Mouse (Mus musculus) MN1 (cell line): ENCODE measurements around the gene Nxpe3.

Source experiments
- DNase-seq: peaks from one replicate; pipeline ENCODE4 v3.0.0-alpha.2; 2016; ENCODE audit warnings: low spot score

Nxpe3 gene

DNA sequence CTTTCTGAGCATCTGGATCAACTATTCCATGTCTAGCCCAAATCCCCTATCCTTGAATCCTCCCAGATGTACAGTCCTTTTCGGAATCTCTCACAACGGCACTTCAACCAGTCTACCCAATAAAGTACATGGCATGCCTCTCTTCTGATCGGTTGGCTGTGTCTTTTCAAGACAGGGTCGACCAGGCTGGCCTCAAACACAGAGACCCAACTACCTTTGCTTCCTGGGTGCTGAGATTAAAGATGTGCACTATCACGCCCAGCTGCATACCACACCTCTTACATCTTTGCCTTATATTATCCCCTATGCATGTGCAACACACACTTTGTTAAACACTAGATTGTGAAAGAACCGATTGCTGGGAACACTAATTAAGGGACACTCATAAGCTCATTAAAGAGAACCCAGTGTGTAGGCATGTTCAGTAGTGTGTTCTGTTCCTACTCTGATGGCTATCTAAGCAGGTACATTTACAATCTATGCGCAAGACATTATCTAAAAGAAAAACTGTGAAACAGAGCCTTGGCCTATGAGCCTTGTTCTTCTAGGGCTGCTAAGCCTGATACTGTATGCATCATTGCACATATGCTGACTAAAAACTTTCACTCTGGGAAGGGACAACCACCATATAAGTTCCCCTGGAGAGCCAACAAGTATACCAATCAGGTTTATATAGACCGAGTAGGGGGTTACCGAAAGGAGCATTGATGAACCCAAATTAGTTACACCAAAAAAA, 85.1 kb downstream of the Nxpe3 start:
- no peak for DNase-seq

DNA sequence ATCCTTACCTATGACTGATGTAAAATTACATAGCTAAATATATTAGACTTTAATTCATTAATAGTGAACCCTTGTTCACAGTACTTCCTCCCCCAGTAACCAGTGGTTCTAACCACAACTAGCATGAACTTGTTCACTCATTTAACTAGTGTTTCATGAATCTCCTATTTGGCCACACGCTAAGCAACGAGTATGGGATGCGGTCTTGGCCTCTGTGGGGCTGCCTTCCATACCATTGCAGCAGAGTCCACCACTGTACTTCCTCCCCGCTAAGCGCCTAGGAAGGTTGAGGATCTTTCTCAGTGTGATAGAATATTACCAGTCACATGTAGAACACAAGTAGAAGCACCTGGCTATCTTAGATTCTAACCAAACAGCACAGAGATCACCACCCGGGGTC, 85.7 kb downstream of the Nxpe3 start:
- no peak for DNase-seq

DNA sequence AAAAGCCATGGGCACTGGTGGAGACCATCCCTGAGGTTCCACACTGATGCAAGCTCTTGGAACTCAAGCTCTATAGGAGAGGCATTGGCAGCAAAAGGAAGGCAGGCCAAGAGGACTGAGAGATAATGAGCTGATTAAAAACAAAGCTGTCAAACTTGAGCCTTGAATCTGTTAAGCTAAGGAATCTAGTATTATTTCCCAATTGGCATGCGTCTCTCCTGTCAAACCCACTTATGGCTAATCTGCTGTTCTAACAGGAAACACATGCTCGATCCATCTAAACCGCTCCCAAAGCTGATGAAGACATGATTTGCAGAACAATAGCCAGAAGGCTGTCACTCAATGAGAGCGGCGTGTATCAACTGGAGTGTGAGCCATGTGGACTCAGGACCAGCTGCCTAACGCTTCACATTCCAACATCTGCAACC, 87.6 kb downstream of the Nxpe3 start:
- DNase-seq: peak; percentile 64

DNA sequence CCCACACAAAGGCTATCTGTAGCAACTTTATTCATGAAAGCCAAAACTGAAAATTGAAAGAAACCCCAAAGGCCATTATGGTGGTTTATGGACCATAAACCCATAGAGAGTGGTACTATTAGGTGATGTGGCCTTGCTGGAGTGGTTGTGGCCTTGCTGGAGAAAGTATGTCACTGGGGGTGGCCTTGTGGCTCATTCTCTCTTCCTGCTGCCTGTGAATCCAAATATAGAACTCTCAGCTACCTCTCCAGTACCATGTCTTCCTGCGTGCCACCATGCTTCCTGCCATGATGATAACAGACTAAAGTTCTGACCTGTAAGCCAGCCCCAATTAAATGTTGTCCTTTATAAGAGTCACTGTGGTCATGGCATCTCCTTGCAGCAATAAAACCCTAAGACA, 90.3 kb downstream of the Nxpe3 start:
- no peak for DNase-seq

DNA sequence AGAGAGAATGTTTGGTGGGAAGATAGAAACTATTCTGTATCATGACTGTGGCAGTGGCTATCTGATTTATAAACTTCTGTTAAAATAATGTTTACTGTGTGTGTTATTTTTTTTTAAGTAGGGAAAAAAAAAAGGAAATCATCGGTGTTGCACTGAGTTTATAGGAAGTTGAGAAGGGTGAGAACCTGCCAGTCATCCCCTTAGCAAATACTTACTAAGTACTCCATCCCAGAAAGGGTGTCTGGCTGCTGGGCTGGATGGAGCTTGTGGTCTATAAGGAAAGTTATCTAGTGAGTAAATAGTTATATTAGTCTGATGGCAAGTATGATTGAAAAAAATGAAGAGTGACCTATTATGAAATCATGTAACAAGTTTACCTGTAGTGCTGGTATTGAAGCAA, 93.5 kb downstream of the Nxpe3 start:
- DNase-seq: no peak

DNA sequence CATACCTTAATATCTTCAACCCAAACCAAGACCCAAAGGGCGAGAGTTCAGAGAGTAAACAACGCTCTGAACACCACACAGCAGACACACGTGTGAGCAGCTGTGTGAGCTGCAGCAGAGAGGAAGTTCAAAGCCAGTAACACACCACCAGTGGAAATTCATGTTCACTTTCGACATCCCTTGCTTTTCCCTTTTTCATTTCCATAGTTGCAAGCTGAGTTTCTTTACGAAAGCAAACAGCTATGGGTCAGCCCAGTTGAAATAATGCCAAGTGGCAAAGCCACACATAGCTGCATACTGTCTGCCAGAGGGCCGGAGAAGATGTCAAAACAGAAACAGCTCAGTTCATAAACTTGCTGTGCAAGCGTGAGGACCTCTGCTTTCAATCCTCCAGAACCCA, 96.2 kb downstream of the Nxpe3 start:
- DNase-seq: no peak

DNA sequence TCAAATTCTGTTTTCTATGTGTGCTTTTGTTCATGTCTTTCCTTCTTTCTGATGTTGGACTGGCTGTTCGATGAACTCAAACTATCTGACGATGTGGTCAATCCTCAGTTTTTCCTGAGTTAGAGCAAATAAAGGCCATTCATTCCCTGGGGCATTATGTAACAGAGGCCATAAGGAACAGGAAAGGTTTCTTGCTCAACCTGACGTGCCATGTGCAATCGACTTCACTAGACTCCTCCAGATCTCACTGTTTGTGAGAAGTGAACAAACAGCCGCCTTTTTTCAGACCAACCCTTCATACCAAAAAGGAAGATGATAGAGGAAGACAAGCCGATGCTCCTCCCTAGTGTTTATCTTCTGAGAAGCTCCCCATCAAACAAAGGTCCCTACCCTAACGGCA, 104.8 kb downstream of the Nxpe3 start:
- no peak for DNase-seq
